9 mouse cellular contexts compared by ENCODE assay signal in the genomic region with DNA sequence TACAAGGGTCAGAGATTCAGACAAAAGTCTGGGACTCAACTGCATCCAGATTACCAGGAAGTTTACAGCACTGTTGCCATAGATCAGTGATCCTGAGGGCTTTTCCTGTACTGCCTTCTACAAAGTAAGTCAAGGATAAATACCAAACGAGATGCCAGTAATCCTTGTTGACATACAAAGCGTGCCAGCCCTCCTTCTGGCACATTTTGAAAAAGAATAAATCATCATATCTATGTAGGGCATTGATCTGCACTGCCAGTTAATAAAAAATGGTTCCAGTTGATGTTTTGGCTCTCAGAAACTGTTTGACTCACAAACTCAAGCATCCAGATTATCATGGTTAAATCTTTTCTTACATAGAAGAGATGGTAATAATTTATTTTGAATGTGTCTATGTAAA.
"Had no signal": no experiment of that assay in that cellular context is flagged by ENCODE, and none has a peak within 500 bp of the region (broad histone marks: within the 10 kb centered on the region; RNA-seq: fewer than 3 reads in every experiment).

No protein-coding gene starts in this region.

- H3K36me3 ChIP-seq: limb, embryonic 15.5 days; neural tube, embryonic 12.5 days had no signal

- H3K4me1 ChIP-seq: limb, embryonic 15.5 days; neural tube, embryonic 12.5 days had no signal

- DNase-seq: kidney, postnatal 25 days; lung, adult 18-20 months; lung, postnatal 36 days; midbrain, embryonic 14.5 days had no signal

- H3K27me3 ChIP-seq: limb, embryonic 15.5 days; neural tube, embryonic 12.5 days had no signal

- H3K9me3 ChIP-seq: limb, embryonic 15.5 days; neural tube, embryonic 12.5 days had no signal

- H3K4me3 ChIP-seq: left cerebral cortex, adult 2 months; limb, embryonic 15.5 days; neural tube, embryonic 12.5 days had no signal

- H3K9ac ChIP-seq: limb, embryonic 15.5 days; liver, embryonic 14.5 days; neural tube, embryonic 12.5 days had no signal

- H3K4me2 ChIP-seq: limb, embryonic 15.5 days; neural tube, embryonic 12.5 days had no signal

- H3K27ac ChIP-seq: left cerebral cortex, adult 2 months; limb, embryonic 15.5 days; liver, embryonic 14.5 days; neural tube, embryonic 12.5 days; stomach, postnatal 0 days had no signal
